Mouse (Mus musculus) MEL (cell line): ENCODE results near the gene Csnk2a2. TPM values are rescaled to one million over a fixed set of nuclear protein-coding genes. Genes with fewer than 3 reads are reported as not detected.

Source experiments
- DNase-seq: peaks from one replicate; pipeline ENCODE4 v3.0.0; 2011; ENCODE audit warnings: low read depth, low spot score
- H3K27ac ChIP-seq: 2 replicates; pipeline ENCODE4 v1.5.1; 2012; ENCODE audit warnings: low read depth, mild to moderate bottlenecking, control low read depth, low read length, moderate library complexity; ENCODE audit not compliant: control insufficient read depth
- H3K27me3 ChIP-seq, 2 experiments: fragments of 150-350 bp in 1 of 2; sonication (generic) in 1 of 2; 2 replicates each; pipeline ENCODE4 v1.6.1; 2012; ENCODE audit warnings: low read length in 2 of 2, mild to moderate bottlenecking in 2 of 2, improper control_type of control experiment in 1 of 2, moderate library complexity in 1 of 2; ENCODE audit not compliant: insufficient read depth in 2 of 2, control insufficient read depth in 1 of 2
- H3K36me3 ChIP-seq, 2 experiments: 2 replicates each; pipeline ENCODE4 v1.6.1; 2012 to 2014; ENCODE audit warnings: low read length in 2 of 2, improper control_type of control experiment in 1 of 2, inconsistent platforms in 1 of 2, mild to moderate bottlenecking in 1 of 2; ENCODE audit not compliant: insufficient read depth in 2 of 2, control insufficient read depth in 1 of 2
- H3K4me1 ChIP-seq, 2 experiments: fragments of 150-350 bp in 1 of 2; sonication (generic) in 1 of 2; 2 replicates each; pipeline ENCODE4 v1.6.1; 2012; ENCODE audit warnings: low read length in 2 of 2, improper control_type of control experiment in 1 of 2, mild to moderate bottlenecking in 1 of 2; ENCODE audit not compliant: insufficient read depth in 2 of 2, control insufficient read depth in 1 of 2
- H3K4me3 ChIP-seq, 2 experiments: fragments of 150-350 bp in 1 of 2; sonication (generic) in 1 of 2; 2 replicates each; pipeline ENCODE4 v1.5.1; 2012; ENCODE audit warnings: low read depth in 2 of 2, low read length in 2 of 2, mild to moderate bottlenecking in 2 of 2, moderate library complexity in 2 of 2, control low read depth in 1 of 2, improper control_type of control experiment in 1 of 2; ENCODE audit not compliant: control insufficient read depth in 1 of 2, insufficient read depth in 1 of 2
- H3K79me2 ChIP-seq: 2 replicates; pipeline ENCODE4 v1.6.1; 2012; ENCODE audit warnings: mild to moderate bottlenecking, low read length, moderate library complexity; ENCODE audit not compliant: control insufficient read depth, poor library complexity, insufficient read depth
- H3K9ac ChIP-seq: 2 replicates; pipeline ENCODE4 v1.6.1; 2012; ENCODE audit warnings: low read depth, mild to moderate bottlenecking, control low read depth, low read length, moderate library complexity; ENCODE audit not compliant: control insufficient read depth, poor library complexity, severe bottlenecking
- H3K9me3 ChIP-seq: fragments of 150-350 bp; sonication (generic); replicated peaks from 2 replicates; pipeline ENCODE4 v1.6.1; 2012; ENCODE audit warnings: mild to moderate bottlenecking, low read length, improper control_type of control experiment, moderate library complexity; ENCODE audit not compliant: insufficient read depth
- BHLHE40 ChIP-seq: IDR thresholded peaks from 2 replicates; pipeline ENCODE4 v1.6.1; 2012; ENCODE audit warnings: low read depth, mild to moderate bottlenecking, inconsistent platforms, low read length, improper control_type of control experiment, borderline replicate concordance
- CHD2 ChIP-seq: IDR thresholded peaks from 2 replicates; pipeline ENCODE4 v1.6.1; 2011; ENCODE audit warnings: low read length, improper control_type of control experiment
- CTCF ChIP-seq, 3 experiments: IDR thresholded peaks in 2 of 3; conservative IDR thresholded peaks in 1 of 3; 2 replicates each; pipeline ENCODE4 v1.5.1; 2011 to 2012; ENCODE audit warnings: low read length in 3 of 3, low read depth in 2 of 3, mild to moderate bottlenecking in 2 of 3, improper control_type of control experiment in 1 of 3, inconsistent platforms in 1 of 3, mixed read lengths in 1 of 3, moderate library complexity in 1 of 3; ENCODE audit not compliant: control insufficient read depth in 1 of 3, insufficient read depth in 1 of 3, poor library complexity in 1 of 3, severe bottlenecking in 1 of 3
- E2F4 ChIP-seq: IDR thresholded peaks from 2 replicates; pipeline ENCODE4 v1.6.1; 2011; ENCODE audit warnings: low read depth, low read length, improper control_type of control experiment, borderline replicate concordance
- ELF1 ChIP-seq: IDR thresholded peaks from 2 replicates; pipeline ENCODE4 v1.6.1; 2014; ENCODE audit warnings: low read depth, mild to moderate bottlenecking, inconsistent platforms, low read length, improper control_type of control experiment, moderate library complexity
- ETS1 ChIP-seq: IDR thresholded peaks from 2 replicates; pipeline ENCODE4 v1.6.1; 2012; ENCODE audit warnings: low read depth, mild to moderate bottlenecking, inconsistent platforms, low read length, improper control_type of control experiment, moderate library complexity
- HCFC1 ChIP-seq: IDR thresholded peaks from 2 replicates; pipeline ENCODE4 v1.6.1; 2012; ENCODE audit warnings: low read depth, mild to moderate bottlenecking, inconsistent platforms, low read length, improper control_type of control experiment, moderate library complexity
- JUND ChIP-seq: IDR thresholded peaks from 2 replicates; pipeline ENCODE4 v1.6.1; 2011; ENCODE audit warnings: low read depth, mild to moderate bottlenecking, improper control_type of control experiment, low read length
- KAT2A ChIP-seq: conservative IDR thresholded peaks from 2 replicates; pipeline ENCODE4 v1.6.1; 2012; ENCODE audit warnings: low read depth, low read length, improper control_type of control experiment, inconsistent platforms
- MAFK ChIP-seq: IDR thresholded peaks from 2 replicates; pipeline ENCODE4 v1.6.1; 2011; ENCODE audit warnings: low read depth, mild to moderate bottlenecking, low read length, improper control_type of control experiment, borderline replicate concordance
- MEF2A ChIP-seq: IDR thresholded peaks from 2 replicates; pipeline ENCODE4 v1.6.1; 2014; ENCODE audit warnings: low read depth, mild to moderate bottlenecking, inconsistent platforms, low read length, improper control_type of control experiment; ENCODE audit not compliant: poor library complexity, insufficient replicate concordance, severe bottlenecking; ENCODE audit errors: extremely low read depth
- MYB ChIP-seq: IDR thresholded peaks from 2 replicates; pipeline ENCODE4 v1.6.1; 2011; ENCODE audit warnings: mild to moderate bottlenecking, low read depth, low read length, improper control_type of control experiment
- NELFE ChIP-seq: IDR thresholded peaks from 2 replicates; pipeline ENCODE4 v1.6.1; 2011; ENCODE audit warnings: low read depth, low read length, improper control_type of control experiment
- NRF1 ChIP-seq: IDR thresholded peaks from 2 replicates; pipeline ENCODE4 v1.6.1; 2014; ENCODE audit warnings: low read depth, mild to moderate bottlenecking, inconsistent platforms, low read length, improper control_type of control experiment, moderate library complexity; ENCODE audit not compliant: poor library complexity, insufficient read depth, severe bottlenecking
- POLR2AphosphoS5 ChIP-seq: IDR thresholded peaks from 2 replicates; pipeline ENCODE4 v1.6.1; 2012; ENCODE audit warnings: low read depth, borderline replicate concordance, mild to moderate bottlenecking, inconsistent platforms, low read length, moderate library complexity, mixed read lengths
- SIN3A ChIP-seq: IDR thresholded peaks from 2 replicates; pipeline ENCODE4 v1.6.1; 2012; ENCODE audit warnings: low read length, improper control_type of control experiment, inconsistent platforms
- SMC3 ChIP-seq: IDR thresholded peaks from 2 replicates; pipeline ENCODE4 v1.6.1; 2011; ENCODE audit warnings: low read depth, low read length, improper control_type of control experiment
- ZKSCAN1 ChIP-seq: IDR thresholded peaks from 2 replicates; pipeline ENCODE4 v1.6.1; 2012; ENCODE audit warnings: low read depth, mild to moderate bottlenecking, inconsistent platforms, low read length, improper control_type of control experiment, moderate library complexity
- ZNF384 ChIP-seq: IDR thresholded peaks from 2 replicates; pipeline ENCODE4 v1.6.1; 2012; ENCODE audit warnings: low read depth, mild to moderate bottlenecking, inconsistent platforms, low read length, improper control_type of control experiment
- polyA plus RNA-seq, 2 experiments: library from polyadenylated mRNA; stranded (reverse) in 1 of 2; unstranded in 1 of 2; fragments of >175 nt in 1 of 2; fragments of >200 nt in 1 of 2; gene quantifications; 2 replicates each; pipeline versions ENCODE4 v1.2.1 to v1.2.4; 2012; ENCODE audit warnings: low replicate concordance in 2 of 2, low read depth in 1 of 2; ENCODE audit not compliant: insufficient read length in 2 of 2, insufficient read depth in 1 of 2, missing spikeins in 1 of 2
- total RNA-seq: library from RNA; depleted of rRNA; stranded (reverse); fragments of 300-350 nt; gene quantifications from 2 replicates; pipeline ENCODE4 v1.2.3, GENCODE M21; 2012

Gene Csnk2a2
- total and polyA plus RNA-seq, 3 experiments = 44.0 to 121 TPM; not detected in 1

DNA sequence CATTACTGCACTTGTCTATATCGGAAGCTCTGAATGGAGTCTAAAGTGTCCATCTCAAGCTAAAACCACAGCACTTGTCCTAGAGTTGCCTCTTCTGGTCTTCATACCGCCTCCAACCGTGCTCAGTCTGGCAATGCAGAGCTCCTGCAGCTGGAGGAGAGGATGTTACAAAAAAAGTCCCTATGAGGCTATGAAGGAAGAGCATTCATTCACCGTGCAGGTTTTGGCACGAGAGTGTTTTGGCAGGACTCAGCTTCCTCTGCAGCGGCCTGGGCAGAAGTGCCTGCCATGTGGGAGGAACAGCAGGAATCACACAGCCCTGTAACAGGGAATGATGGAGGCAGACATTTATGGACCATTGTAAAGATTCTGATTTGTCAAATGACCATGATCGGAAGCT lies 12.6 kb upstream of the Csnk2a2 start:
- no peaks in the 10 kb centered on the region for H3K4me1 ChIP-seq
- no peak overlapping the region for H3K27ac ChIP-seq
- no peaks in the 10 kb centered on the region for H3K9me3 ChIP-seq
- no peak overlapping the region for H3K4me3 ChIP-seq
- TF ChIP-seq POLR2AphosphoS5 = no peak
- TF ChIP-seq ZNF384 = no peak
- no peak for TF ChIP-seq SMC3
- no peak for TF ChIP-seq ETS1
- no peak for TF ChIP-seq E2F4
- no peak for TF ChIP-seq CTCF (IDR thresholded peaks at IDR 0.05 in 2 of 3, conservative IDR thresholded peaks at IDR 0.05 in 1 of 3; ENCODE audit: control insufficient read depth in 1 of 3, insufficient read depth in 1 of 3, low read depth in 2 of 3, low read length in 3 of 3, poor library complexity in 1 of 3, severe bottlenecking in 1 of 3)
- TF ChIP-seq HCFC1 = no peak
- TF ChIP-seq SIN3A = no peak
- TF ChIP-seq, all 39 proteins: peak for 0
- H3K79me2 ChIP-seq = no peaks in the 10 kb centered on the region
- H3K9ac ChIP-seq = no peak overlapping the region
- H3K27me3 ChIP-seq = peaks cover 5% of the 10 kb centered on the region in 2 experiments; a peak in 3 of 4 replicates
- no peak for DNase-seq
- H3K36me3 ChIP-seq = no peaks in the 10 kb centered on the region

DNA sequence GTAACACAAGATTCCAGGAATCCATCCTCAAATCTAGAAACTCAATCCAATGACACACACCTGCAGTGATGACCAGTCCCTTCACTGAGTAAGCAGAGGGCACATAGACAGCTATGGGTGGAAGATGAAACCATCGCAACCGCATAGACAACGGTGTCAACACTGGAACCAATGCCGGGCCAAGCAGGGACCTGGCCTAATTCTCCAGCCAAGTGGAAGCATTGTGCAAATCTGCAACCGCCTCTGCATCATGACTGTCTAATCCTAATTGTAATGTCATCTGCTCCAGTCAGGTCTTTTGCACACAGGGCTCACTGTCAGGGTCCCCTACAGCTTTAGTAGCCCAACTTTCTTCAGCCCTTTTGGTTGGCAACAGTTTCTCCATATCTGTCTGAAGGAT lies 10.6 kb upstream of the Csnk2a2 start:
- H3K9ac ChIP-seq = no peak overlapping the region
- no peak overlapping the region for H3K27ac ChIP-seq
- no peak for DNase-seq
- H3K36me3 ChIP-seq = no peaks in the 10 kb centered on the region
- H3K9me3 ChIP-seq = no peaks in the 10 kb centered on the region
- H3K27me3 ChIP-seq = peaks cover 7 to 10% of the 10 kb centered on the region in 2 experiments
- TF ChIP-seq ZKSCAN1 = no peak
- no peak for TF ChIP-seq BHLHE40
- TF ChIP-seq ETS1 = no peak
- no peak for TF ChIP-seq ELF1
- TF ChIP-seq MEF2A = no peak
- no peak for TF ChIP-seq ZNF384
- TF ChIP-seq NELFE = no peak
- TF ChIP-seq HCFC1 = no peak
- TF ChIP-seq CHD2 = no peak
- TF ChIP-seq KAT2A = no peak
- TF ChIP-seq MAFK = no peak
- TF ChIP-seq MYB = no peak
- TF ChIP-seq SMC3 = no peak
- TF ChIP-seq JUND = no peak
- TF ChIP-seq POLR2AphosphoS5 = no peak
- no peak for TF ChIP-seq NRF1
- no peak overlapping the region for H3K4me3 ChIP-seq
- H3K79me2 ChIP-seq = no peaks in the 10 kb centered on the region
- no peaks in the 10 kb centered on the region for H3K4me1 ChIP-seq
